Mouse (Mus musculus): ENCODE measurements around the gene Rcan2.

- TF ChIP-seq CTCF (IDR thresholded peaks at IDR 0.05) (no peak), EP300 (IDR thresholded peaks at IDR 0.05; ENCODE audit: insufficient read depth, low read depth, low read length) (no peak), POLR2A (IDR thresholded peaks at IDR 0.05; ENCODE audit: insufficient read depth, low read depth, low read length) (no peak)
These were observed 15.3 kb downstream of the Rcan2 start for GRCm38 (mm10) chr17:43816480-43816879.

Data from heart, adult 2 months (tissue).